Mouse (Mus musculus) heart, embryonic 13.5 days (tissue): ENCODE results near the gene Arhgef25. TPM values are rescaled to one million over a fixed set of nuclear protein-coding genes. Genes with fewer than 3 reads are reported as not detected.
A peak's percentile ranks its signal among the peaks of the same experiment; 100 is the strongest.

Experiments used
- ATAC-seq: fragments of 200-750 bp; cut with Nextera tagmentation; 2 replicates; pipeline ENCODE4 v1.8.0; 2017; ENCODE audit warnings: moderate TSS enrichment; ENCODE audit not compliant: insufficient number of reproducible peaks, low FRiP score, low TSS enrichment; ENCODE audit errors: extremely low read depth
- H3K27ac ChIP-seq: fragments of 300-500 bp; sonication (generic); replicated peaks from 2 replicates; pipeline ENCODE4 v1.5.1; 2015; ENCODE audit warnings: moderate library complexity, mild to moderate bottlenecking, inconsistent platforms
- H3K27me3 ChIP-seq: fragments of 300-500 bp; sonication (generic); replicated peaks from 2 replicates; pipeline ENCODE4 v1.6.1; 2015; ENCODE audit warnings: mild to moderate bottlenecking, inconsistent platforms
- H3K36me3 ChIP-seq: fragments of 300-500 bp; sonication (generic); 2 replicates; pipeline ENCODE4 v1.6.1; 2015; ENCODE audit warnings: mild to moderate bottlenecking, inconsistent platforms
- H3K4me1 ChIP-seq: fragments of 300-500 bp; sonication (generic); 2 replicates; pipeline ENCODE4 v1.6.1; 2015; ENCODE audit warnings: inconsistent platforms
- H3K4me2 ChIP-seq: fragments of 300-500 bp; sonication (generic); 2 replicates; pipeline ENCODE4 v1.6.1; 2015; ENCODE audit warnings: inconsistent platforms, mild to moderate bottlenecking, moderate library complexity
- H3K4me3 ChIP-seq: fragments of 300-500 bp; sonication (generic); 2 replicates; pipeline ENCODE4 v1.5.1; 2015; ENCODE audit warnings: moderate library complexity, mild to moderate bottlenecking, inconsistent platforms
- H3K9ac ChIP-seq: fragments of 300-500 bp; sonication (generic); 2 replicates; pipeline ENCODE4 v1.6.1; 2015; ENCODE audit warnings: inconsistent platforms, mild to moderate bottlenecking, moderate library complexity
- H3K9me3 ChIP-seq: fragments of 300-500 bp; sonication (generic); 2 replicates; pipeline ENCODE4 v1.6.1; 2016; ENCODE audit warnings: inconsistent platforms
- WGBS: fragments of 180-500 bp; shearing (Covaris S2); methylation state at CpG from one replicate; pipeline ENCODE4 v1.1.7; 2015; ENCODE audit warnings: mixed read lengths; 5-methylcytosine and 5-hydroxymethylcytosine counted together
- polyA plus RNA-seq: library from polyadenylated mRNA; unstranded; fragments of >200 nt; fragmentation: Nextera tagmentation; extraction: Ambion mirVana; gene quantifications from 2 replicates; pipeline ENCODE4 v1.2.1, GENCODE M21; 2015

The Arhgef25 gene
- polyA plus RNA-seq, 1 experiment from 2014 or later, result 21.4 TPM

GRCm38 (mm10) chr10:127218339-127218738, 28.5 kb upstream of the Arhgef25 start:
- Histone ChIP-seq H3K27ac (no peak overlapping the region), H3K4me1 (no peaks in the 10 kb centered on the region), H3K9ac (no peak overlapping the region), H3K4me3 (no peak overlapping the region), H3K4me2 (no peak overlapping the region), H3K9me3 (0 out of 2 replicates have a peak, but pooled peaks cover 3% of the 10 kb centered on the region), H3K27me3 (peaks cover 2% of the 10 kb centered on the region; the same call in 1 of the 2 replicates), H3K36me3 (no peaks in the 10 kb centered on the region)
- WGBS, result 82% methylated on average over 2 of the region's 2 CpGs
- no peak for ATAC-seq

- Histone ChIP-seq H3K9me3 (0 out of 2 replicates have a peak, but pooled peaks cover 3% of the 10 kb centered on the region), H3K4me1 (no peaks in the 10 kb centered on the region), H3K27me3 (no peaks in the 10 kb centered on the region; the same call in 1 of the 2 replicates), H3K4me2 (no peak overlapping the region), H3K4me3 (no peak overlapping the region), H3K27ac (no peak overlapping the region), H3K9ac (no peak overlapping the region), H3K36me3 (no peaks in the 10 kb centered on the region)
- no peak for ATAC-seq
Observed at GRCm38 (mm10) chr10:127217177-127217576, 27.3 kb upstream of the Arhgef25 start.

GRCm38 (mm10) chr10:127216456-127216855, 26.6 kb upstream of the Arhgef25 start:
- H3K9ac ChIP-seq, result no peak overlapping the region
- H3K9me3 ChIP-seq, result 0 out of 2 replicates have a peak, but pooled peaks cover 3% of the 10 kb centered on the region
- no peak overlapping the region for H3K27ac ChIP-seq
- no peaks in the 10 kb centered on the region for H3K36me3 ChIP-seq
- H3K4me3 ChIP-seq, result no peak overlapping the region
- no peaks in the 10 kb centered on the region for H3K4me1 ChIP-seq
- ATAC-seq, result no peak
- WGBS, result 88% methylated on average over 11 of the region's 11 CpGs
- no peaks in the 10 kb centered on the region; the same call in 1 of the 2 replicates for H3K27me3 ChIP-seq
- no peak overlapping the region for H3K4me2 ChIP-seq

- no peak for ATAC-seq
- H3K36me3 ChIP-seq, result no peaks in the 10 kb centered on the region
- WGBS, result 35% methylated on average over 1 of the region's 1 CpGs
- H3K9me3 ChIP-seq, result no peaks in the 10 kb centered on the region
- H3K27ac ChIP-seq, result no peak overlapping the region
- H3K9ac ChIP-seq, result no peak overlapping the region
- H3K4me3 ChIP-seq, result no peak overlapping the region
- no peak overlapping the region for H3K4me2 ChIP-seq
- peaks cover 15% of the 10 kb centered on the region for H3K4me1 ChIP-seq
- no peaks in the 10 kb centered on the region; the same call in 1 of the 2 replicates for H3K27me3 ChIP-seq
Observed at GRCm38 (mm10) chr10:127214422-127214803, 24.5 kb upstream of the Arhgef25 start.

GRCm38 (mm10) chr10:127213704-127214421, 24.0 kb upstream of the Arhgef25 start:
- H3K9me3 ChIP-seq, result no peaks in the 10 kb centered on the region
- H3K9ac ChIP-seq, result no peak overlapping the region
- peaks cover 20% of the 10 kb centered on the region for H3K4me1 ChIP-seq
- H3K27ac ChIP-seq, result no peak overlapping the region
- no peak for ATAC-seq
- no peak overlapping the region for H3K4me2 ChIP-seq
- no peak overlapping the region for H3K4me3 ChIP-seq
- WGBS, result 75% methylated on average over 13 of the region's 13 CpGs
- no peaks in the 10 kb centered on the region; the same call in 1 of the 2 replicates for H3K27me3 ChIP-seq
- 0 out of 2 replicates have a peak, but pooled peaks cover under 1% of the 10 kb centered on the region for H3K36me3 ChIP-seq

GRCm38 (mm10) chr10:127213272-127213671, 23.4 kb upstream of the Arhgef25 start:
- ATAC-seq, result no peak
- H3K4me1 ChIP-seq, result peaks cover 25% of the 10 kb centered on the region
- no peak overlapping the region for H3K4me3 ChIP-seq
- H3K9me3 ChIP-seq, result no peaks in the 10 kb centered on the region
- H3K36me3 ChIP-seq, result peaks cover 7% of the 10 kb centered on the region
- no peak overlapping the region for H3K27ac ChIP-seq
- no peak overlapping the region for H3K9ac ChIP-seq
- no peaks in the 10 kb centered on the region; the same call in 1 of the 2 replicates for H3K27me3 ChIP-seq
- 88% methylated on average over 8 of the region's 8 CpGs for WGBS
- no peak overlapping the region for H3K4me2 ChIP-seq

- peak within 1 kb of the TSS; percentile 75 for H3K27ac ChIP-seq
- H3K36me3 ChIP-seq, result peaks cover 24% of the 10 kb centered on the region
- peak within 1 kb of the TSS; percentile 96 for H3K4me3 ChIP-seq
- ATAC-seq, result peak; percentile 97
- H3K9ac ChIP-seq, result peak within 1 kb of the TSS; percentile 93
- under 1% methylated on average over 47 of the region's 47 CpGs for WGBS
- H3K4me2 ChIP-seq, result peak within 1 kb of the TSS; percentile 84
- H3K4me1 ChIP-seq, result peaks cover 25% of the 10 kb centered on the region
- H3K27me3 ChIP-seq, result no peaks in the 10 kb centered on the region; the same call in 1 of the 2 replicates
- no peaks in the 10 kb centered on the region for H3K9me3 ChIP-seq
Observed at GRCm38 (mm10) chr10:127211414-127211854, 21.6 kb upstream of the Arhgef25 start, which contains the start of gene Pip4k2c. Gene Pip4k2c (minus strand): TSS chr10:127211585.

- Histone ChIP-seq H3K36me3 (peaks cover 27% of the 10 kb centered on the region), H3K4me1 (peaks cover 25% of the 10 kb centered on the region), H3K27ac (peak overlapping the region; percentile 75), H3K27me3 (no peaks in the 10 kb centered on the region; the same call in 1 of the 2 replicates), H3K9ac (peak overlapping the region; percentile 93), H3K4me2 (peak overlapping the region; percentile 84), H3K4me3 (peak overlapping the region; percentile 96), H3K9me3 (no peaks in the 10 kb centered on the region)
- WGBS, result 1% methylated on average over 25 of the region's 25 CpGs
- peak; percentile 57 for ATAC-seq
Observed at GRCm38 (mm10) chr10:127210961-127211405, 21.1 kb upstream of the Arhgef25 start.

GRCm38 (mm10) chr10:127209928-127210570, 20.2 kb upstream of the Arhgef25 start:
- H3K4me3 ChIP-seq, result peak overlapping the region; percentile 96
- H3K27me3 ChIP-seq, result no peaks in the 10 kb centered on the region; the same call in 1 of the 2 replicates
- H3K4me2 ChIP-seq, result peak overlapping the region; percentile 84
- WGBS, result 71% methylated on average over 13 of the region's 13 CpGs
- peaks cover 25% of the 10 kb centered on the region for H3K4me1 ChIP-seq
- no peaks in the 10 kb centered on the region for H3K9me3 ChIP-seq
- peaks cover 37% of the 10 kb centered on the region for H3K36me3 ChIP-seq
- H3K27ac ChIP-seq, result 0 out of 2 replicates have a peak overlapping the region, but pooled peaks have one; percentile 21
- peak overlapping the region; percentile 93 for H3K9ac ChIP-seq
- ATAC-seq, result no peak

GRCm38 (mm10) chr10:127208921-127209320, 19.0 kb upstream of the Arhgef25 start:
- no peak overlapping the region for H3K27ac ChIP-seq
- peak overlapping the region; percentile 84 for H3K4me2 ChIP-seq
- H3K4me3 ChIP-seq, result no peak overlapping the region
- H3K4me1 ChIP-seq, result peaks cover 25% of the 10 kb centered on the region
- ATAC-seq, result no peak
- WGBS, result 75% methylated on average over 4 of the region's 4 CpGs
- no peaks in the 10 kb centered on the region for H3K27me3 ChIP-seq
- H3K36me3 ChIP-seq, result peaks cover 48% of the 10 kb centered on the region
- no peaks in the 10 kb centered on the region for H3K9me3 ChIP-seq
- H3K9ac ChIP-seq, result 0 out of 2 replicates have a peak overlapping the region, but pooled peaks have one; percentile 50

GRCm38 (mm10) chr10:127205373-127205772, 15.5 kb upstream of the Arhgef25 start:
- ATAC-seq, result peak; percentile 70; the same call in 1 of the 2 replicates
- Histone ChIP-seq H3K27ac (peak overlapping the region; percentile 65), H3K9me3 (no peaks in the 10 kb centered on the region), H3K9ac (no peak overlapping the region), H3K27me3 (no peaks in the 10 kb centered on the region), H3K4me1 (peaks cover 20% of the 10 kb centered on the region), H3K36me3 (peaks cover 80% of the 10 kb centered on the region), H3K4me2 (peak overlapping the region; percentile 44), H3K4me3 (0 out of 2 replicates have a peak overlapping the region, but pooled peaks have one; percentile 8)
- 61% methylated on average over 10 of the region's 10 CpGs for WGBS
